Mouse (Mus musculus) MEL (cell line): Measurements from ENCODE around the gene Pola1. TPM values are rescaled to one million over a fixed set of nuclear protein-coding genes. Genes with fewer than 3 reads are reported as not detected.

Source experiments
- DNase-seq: peaks from one replicate; pipeline ENCODE4 v3.0.0; 2011; ENCODE audit warnings: low read depth, low spot score
- H3K27ac ChIP-seq: 2 replicates; pipeline ENCODE4 v1.5.1; 2012; ENCODE audit warnings: low read depth, mild to moderate bottlenecking, control low read depth, low read length, moderate library complexity; ENCODE audit not compliant: control insufficient read depth
- H3K27me3 ChIP-seq, 2 experiments: fragments of 150-350 bp in 1 of 2; sonication (generic) in 1 of 2; 2 replicates each; pipeline ENCODE4 v1.6.1; 2012; ENCODE audit warnings: low read length in 2 of 2, mild to moderate bottlenecking in 2 of 2, improper control_type of control experiment in 1 of 2, moderate library complexity in 1 of 2; ENCODE audit not compliant: insufficient read depth in 2 of 2, control insufficient read depth in 1 of 2
- H3K36me3 ChIP-seq, 2 experiments: 2 replicates each; pipeline ENCODE4 v1.6.1; 2012 to 2014; ENCODE audit warnings: low read length in 2 of 2, improper control_type of control experiment in 1 of 2, inconsistent platforms in 1 of 2, mild to moderate bottlenecking in 1 of 2; ENCODE audit not compliant: insufficient read depth in 2 of 2, control insufficient read depth in 1 of 2
- H3K4me1 ChIP-seq, 2 experiments: fragments of 150-350 bp in 1 of 2; sonication (generic) in 1 of 2; 2 replicates each; pipeline ENCODE4 v1.6.1; 2012; ENCODE audit warnings: low read length in 2 of 2, improper control_type of control experiment in 1 of 2, mild to moderate bottlenecking in 1 of 2; ENCODE audit not compliant: insufficient read depth in 2 of 2, control insufficient read depth in 1 of 2
- H3K4me3 ChIP-seq, 2 experiments: fragments of 150-350 bp in 1 of 2; sonication (generic) in 1 of 2; 2 replicates each; pipeline ENCODE4 v1.5.1; 2012; ENCODE audit warnings: low read depth in 2 of 2, low read length in 2 of 2, mild to moderate bottlenecking in 2 of 2, moderate library complexity in 2 of 2, control low read depth in 1 of 2, improper control_type of control experiment in 1 of 2; ENCODE audit not compliant: control insufficient read depth in 1 of 2, insufficient read depth in 1 of 2
- H3K79me2 ChIP-seq: 2 replicates; pipeline ENCODE4 v1.6.1; 2012; ENCODE audit warnings: mild to moderate bottlenecking, low read length, moderate library complexity; ENCODE audit not compliant: control insufficient read depth, poor library complexity, insufficient read depth
- H3K9ac ChIP-seq: 2 replicates; pipeline ENCODE4 v1.6.1; 2012; ENCODE audit warnings: low read depth, mild to moderate bottlenecking, control low read depth, low read length, moderate library complexity; ENCODE audit not compliant: control insufficient read depth, poor library complexity, severe bottlenecking
- H3K9me3 ChIP-seq: fragments of 150-350 bp; sonication (generic); replicated peaks from 2 replicates; pipeline ENCODE4 v1.6.1; 2012; ENCODE audit warnings: mild to moderate bottlenecking, low read length, improper control_type of control experiment, moderate library complexity; ENCODE audit not compliant: insufficient read depth
- ELF1 ChIP-seq: IDR thresholded peaks from 2 replicates; pipeline ENCODE4 v1.6.1; 2014; ENCODE audit warnings: low read depth, mild to moderate bottlenecking, inconsistent platforms, low read length, improper control_type of control experiment, moderate library complexity
- GABPA ChIP-seq: IDR thresholded peaks from 2 replicates; pipeline ENCODE4 v1.6.1; 2012; ENCODE audit warnings: low read depth, mild to moderate bottlenecking, inconsistent platforms, low read length, improper control_type of control experiment, moderate library complexity
- MEF2A ChIP-seq: IDR thresholded peaks from 2 replicates; pipeline ENCODE4 v1.6.1; 2014; ENCODE audit warnings: low read depth, mild to moderate bottlenecking, inconsistent platforms, low read length, improper control_type of control experiment; ENCODE audit not compliant: poor library complexity, insufficient replicate concordance, severe bottlenecking; ENCODE audit errors: extremely low read depth
- POLR2A ChIP-seq, 2 experiments: IDR thresholded peaks; 2 replicates each; pipeline ENCODE4 v1.6.1; 2011 to 2012; ENCODE audit warnings: low read length in 2 of 2, mild to moderate bottlenecking in 2 of 2, control low read depth in 1 of 2, improper control_type of control experiment in 1 of 2, low read depth in 1 of 2, moderate library complexity in 1 of 2; ENCODE audit not compliant: control insufficient read depth in 1 of 2, insufficient read depth in 1 of 2, poor library complexity in 1 of 2
- RAD21 ChIP-seq: IDR thresholded peaks from 2 replicates; pipeline ENCODE4 v1.6.1; 2011; ENCODE audit warnings: mild to moderate bottlenecking, low read depth, low read length, improper control_type of control experiment
- SIN3A ChIP-seq: IDR thresholded peaks from 2 replicates; pipeline ENCODE4 v1.6.1; 2012; ENCODE audit warnings: low read length, improper control_type of control experiment, inconsistent platforms
- ZC3H11A ChIP-seq: IDR thresholded peaks from 2 replicates; pipeline ENCODE4 v1.6.1; 2012; ENCODE audit warnings: low read depth, mild to moderate bottlenecking, inconsistent platforms, low read length, improper control_type of control experiment
- polyA plus RNA-seq, 2 experiments: library from polyadenylated mRNA; stranded (reverse) in 1 of 2; unstranded in 1 of 2; fragments of >175 nt in 1 of 2; fragments of >200 nt in 1 of 2; gene quantifications; 2 replicates each; pipeline versions ENCODE4 v1.2.1 to v1.2.4; 2012; ENCODE audit warnings: low replicate concordance in 2 of 2, low read depth in 1 of 2; ENCODE audit not compliant: insufficient read length in 2 of 2, insufficient read depth in 1 of 2, missing spikeins in 1 of 2
- total RNA-seq: library from RNA; depleted of rRNA; stranded (reverse); fragments of 300-350 nt; gene quantifications from 2 replicates; pipeline ENCODE4 v1.2.3, GENCODE M21; 2012; rRNA removed

Gene Pola1
- total and polyA plus RNA-seq, 3 experiments: 26.8 to 38.7 (median 36.1) TPM

- H3K27me3 ChIP-seq: no peaks in the 10 kb centered on the region; a peak in 1 of 4 replicates
- DNase-seq: peak; percentile 25
Observed at GRCm38 (mm10) chrX:93279940-93280339, 352.0 kb downstream of the Pola1 start.

GRCm38 (mm10) chrX:93275689-93276088 lies 356.3 kb downstream of the Pola1 start:
- Histone ChIP-seq H3K9me3 (no peaks in the 10 kb centered on the region), H3K36me3 (no peaks in the 10 kb centered on the region; a peak in 1 of 4 replicates), H3K9ac (no peak overlapping the region), H3K27ac (no peak overlapping the region), H3K4me3 (no peak overlapping the region), H3K4me1 (0 out of 4 replicates have a peak, but pooled peaks cover 0 to 5% of the 10 kb centered on the region in 2 experiments), H3K27me3 (no peaks in the 10 kb centered on the region; a peak in 1 of 4 replicates), H3K79me2 (no peaks in the 10 kb centered on the region)
- TF ChIP-seq RAD21 (no peak), ELF1 (no peak), MEF2A (no peak), GABPA (no peak), ZC3H11A (no peak), POLR2A (IDR thresholded peaks at IDR 0.05; ENCODE audit: control insufficient read depth in 1 of 2, insufficient read depth in 1 of 2, low read depth in 1 of 2, low read length in 2 of 2, poor library complexity in 1 of 2) (no peak), SIN3A (no peak)
- DNase-seq: no peak

More at GRCm38 (mm10) chrX:93279940-93280339, 352.0 kb downstream of the Pola1 start:
- Histone ChIP-seq H3K9me3 (no peaks in the 10 kb centered on the region), H3K4me3 (peak overlapping the region; percentile 17 to 45; a peak in 1 of 4 replicates), H3K9ac (no peak overlapping the region), H3K27ac (no peak overlapping the region), H3K79me2 (no peaks in the 10 kb centered on the region), H3K4me1 (0 out of 4 replicates have a peak, but pooled peaks cover 0 to 4% of the 10 kb centered on the region in 2 experiments)
- TF ChIP-seq MEF2A: peak; percentile 74; the same call in 1 of the 2 replicates
- no peak for TF ChIP-seq GABPA
- TF ChIP-seq, all 39 proteins: peak for 1
- no peaks in the 10 kb centered on the region; a peak in 1 of 4 replicates for H3K36me3 ChIP-seq

Other genes with a start within 250 kb of the Pola1 start
- gene Pcyt1b, start 22.7 kb upstream of the Pola1 start, total RNA-seq: 1.2 and 1.9 TPM in 2 replicates
- 10 to 100 TPM in 1 of 2 experiments, not detected in 1; 10.4 TPM for gene Pcyt1b, start 22.7 kb upstream of the Pola1 start, polyA plus RNA-seq
- 34.4 and 43.9 TPM in 2 replicates for gene Pdk3, start 200.0 kb upstream of the Pola1 start, total RNA-seq
- gene Pdk3, start 200.0 kb upstream of the Pola1 start, polyA plus RNA-seq: 10 to 100 TPM in 1 of 2 experiments, not detected in 1; 58.4 TPM